Mouse (Mus musculus): ENCODE results near the gene Xpa. TPM values are rescaled to one million over a fixed set of nuclear protein-coding genes. Genes with fewer than 3 reads are reported as not detected.
"Not testable (repeated sequence)": the region's sequence is repeated elsewhere in the genome, so short reads cannot be mapped to it uniquely, and the experiment has no call there.

Xpa gene
- total RNA-seq (2022) = 10 to 100 TPM; 14.3 to 19.9 (median 17.9) TPM

DNA sequence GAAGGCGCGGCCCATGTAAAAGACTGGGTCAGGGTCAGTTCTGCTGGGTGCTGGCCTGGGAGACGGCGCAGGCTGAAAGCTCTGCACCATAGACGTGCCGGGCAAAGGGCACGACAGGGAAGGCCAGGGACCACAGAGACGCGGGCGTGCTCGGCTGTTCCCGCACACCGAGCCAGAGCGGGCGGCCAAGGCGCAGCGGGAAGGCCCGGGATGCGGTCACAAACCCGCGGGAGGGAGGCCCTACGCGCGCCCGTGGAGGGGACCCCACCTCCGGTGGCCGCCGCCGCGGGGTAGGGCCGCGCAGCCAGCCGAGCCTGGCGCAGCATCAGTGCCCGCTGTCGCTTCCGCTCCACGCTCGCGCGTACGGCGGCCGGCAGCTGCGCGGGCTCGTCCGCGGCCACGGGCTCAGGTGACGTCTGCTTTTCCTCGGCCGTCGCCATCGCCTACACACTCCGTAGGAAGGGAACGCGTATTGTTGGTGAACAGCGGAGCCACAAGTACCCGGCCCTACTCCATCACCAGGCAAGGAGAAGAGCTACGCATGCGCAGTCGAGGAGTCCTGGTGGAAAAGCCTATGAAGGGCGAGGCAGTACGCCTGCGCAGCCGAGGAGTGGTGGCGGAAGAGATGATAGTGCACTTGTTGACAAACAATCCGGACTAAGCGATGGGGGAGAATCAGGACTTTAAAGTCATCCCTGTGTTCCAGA, at the start of gene Xpa:
Gene Xpa (minus strand): TSS at position 531 of the 707 bp plus-strand sequence.
- DNase-seq (ENCODE audit: low spot score in 2 of 2) = peak; percentile 96

DNA sequence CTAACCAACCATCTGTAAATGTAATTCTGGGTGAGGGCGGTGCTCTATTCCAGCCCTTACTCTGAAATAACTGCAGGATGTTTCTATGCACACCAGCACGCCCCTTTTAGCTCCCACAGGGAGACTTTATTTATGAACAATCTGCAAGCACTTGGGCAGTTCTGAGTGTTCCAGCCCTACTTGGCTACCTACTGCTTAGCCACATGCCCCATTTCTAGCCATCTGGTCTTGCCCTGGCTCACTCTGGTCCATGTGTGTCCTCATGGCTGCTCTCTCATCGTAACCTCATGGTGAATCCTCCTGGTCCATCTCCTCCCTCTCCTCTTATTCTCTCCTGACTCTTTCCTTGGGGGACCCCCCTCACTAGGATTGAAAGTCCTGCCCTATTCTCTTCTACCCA, 39.8 kb upstream of the Xpa start:
- DNase-seq (ENCODE audit: low spot score in 2 of 2) = no peak

DNA sequence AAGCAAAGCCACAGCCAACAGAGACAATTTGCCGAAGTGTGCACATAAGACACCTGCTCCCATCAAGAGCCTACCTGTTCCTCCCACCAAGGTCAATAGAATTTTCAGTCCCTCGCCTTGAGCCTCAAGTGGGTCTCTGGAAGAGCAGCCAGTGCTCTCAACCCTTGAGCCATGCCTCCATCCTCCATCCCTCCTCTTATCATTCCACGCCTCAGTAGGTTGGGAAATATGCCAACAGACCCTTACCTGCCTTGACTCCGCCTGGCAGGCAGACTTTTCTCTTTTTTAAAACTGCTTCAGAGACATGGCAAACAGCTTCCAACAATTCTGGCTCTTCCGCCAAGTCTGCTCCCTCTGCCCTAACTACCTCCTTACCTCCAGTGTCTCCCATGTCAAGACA, 38.6 kb upstream of the Xpa start:
- DNase-seq (ENCODE audit: low spot score in 2 of 2) = no peak

DNA sequence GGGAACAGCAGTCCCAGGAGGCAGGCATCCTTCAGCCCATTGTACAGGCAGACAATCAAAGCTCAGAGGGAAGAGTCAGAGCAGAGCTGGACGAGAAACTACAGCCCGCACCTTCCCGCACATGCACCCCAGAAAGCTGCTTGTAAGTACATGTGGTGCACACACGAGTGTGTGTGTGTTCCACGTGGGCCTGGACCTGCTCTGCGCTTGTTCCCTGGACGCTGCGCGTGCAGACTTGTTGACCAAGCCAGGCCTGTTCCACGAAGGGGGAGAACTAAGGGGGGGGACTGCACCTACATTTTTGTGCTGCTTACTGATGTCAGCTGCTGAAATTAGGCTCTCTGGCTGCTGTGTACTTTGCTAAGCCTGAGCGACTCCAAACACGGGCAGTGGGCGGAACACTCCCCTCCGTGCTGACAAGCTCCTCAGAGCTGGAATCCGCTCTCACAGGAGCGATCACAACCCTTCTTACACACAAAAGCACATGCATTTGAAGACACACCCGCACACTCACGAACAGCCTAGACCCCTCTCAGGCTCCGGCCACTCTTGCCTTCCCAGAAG, 30.9 kb upstream of the Xpa start:
- no peak for DNase-seq (ENCODE audit: low spot score in 2 of 2)

DNA sequence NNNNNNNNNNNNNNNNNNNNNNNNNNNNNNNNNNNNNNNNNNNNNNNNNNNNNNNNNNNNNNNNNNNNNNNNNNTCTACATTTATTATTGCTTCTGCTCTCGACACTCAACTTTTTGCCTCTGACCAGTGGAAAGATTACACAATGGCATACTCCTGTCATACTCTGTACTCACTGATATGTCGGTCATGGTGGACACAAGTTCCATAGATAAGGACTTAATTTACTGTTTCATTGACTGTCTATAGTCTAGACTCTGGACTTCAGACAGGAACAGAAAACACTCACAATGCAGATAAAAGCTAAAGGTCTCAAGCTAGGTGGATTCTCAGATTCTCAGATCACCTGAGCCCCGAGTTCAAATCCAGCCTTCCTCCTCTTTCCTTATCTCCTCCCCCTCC, 25.0 kb upstream of the Xpa start:
- no peak for DNase-seq (ENCODE audit: low spot score in 2 of 2)

DNA sequence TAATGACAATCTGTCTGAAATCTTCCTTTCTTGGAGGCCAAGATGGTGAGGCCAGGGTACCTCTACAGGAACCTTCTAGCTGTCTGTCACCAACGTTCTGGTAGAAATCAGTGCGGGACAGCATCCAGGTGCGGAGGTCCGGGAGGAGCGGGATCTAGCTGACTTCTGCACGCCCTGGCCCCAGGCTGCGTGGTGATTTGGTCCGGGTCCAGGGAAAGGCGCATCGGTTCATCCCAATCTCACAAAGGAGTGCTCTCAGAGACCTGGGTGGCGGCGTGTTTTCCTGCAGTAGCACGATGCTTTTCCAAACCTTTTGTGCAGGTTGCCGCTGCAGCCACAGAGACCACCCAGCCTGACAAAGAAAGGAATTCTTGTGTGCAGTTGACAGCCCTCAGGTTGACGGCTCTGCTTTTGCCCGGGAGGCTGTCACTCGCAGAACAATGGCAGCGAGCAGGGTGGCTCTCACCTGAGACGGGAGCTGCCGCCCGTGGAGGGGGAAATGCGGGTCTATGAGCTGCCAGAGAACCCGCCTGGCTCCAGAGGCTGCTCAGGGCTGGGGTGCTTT, 6.5 kb upstream of the Xpa start:
- DNase-seq (ENCODE audit: low spot score in 2 of 2) = no peak

DNA sequence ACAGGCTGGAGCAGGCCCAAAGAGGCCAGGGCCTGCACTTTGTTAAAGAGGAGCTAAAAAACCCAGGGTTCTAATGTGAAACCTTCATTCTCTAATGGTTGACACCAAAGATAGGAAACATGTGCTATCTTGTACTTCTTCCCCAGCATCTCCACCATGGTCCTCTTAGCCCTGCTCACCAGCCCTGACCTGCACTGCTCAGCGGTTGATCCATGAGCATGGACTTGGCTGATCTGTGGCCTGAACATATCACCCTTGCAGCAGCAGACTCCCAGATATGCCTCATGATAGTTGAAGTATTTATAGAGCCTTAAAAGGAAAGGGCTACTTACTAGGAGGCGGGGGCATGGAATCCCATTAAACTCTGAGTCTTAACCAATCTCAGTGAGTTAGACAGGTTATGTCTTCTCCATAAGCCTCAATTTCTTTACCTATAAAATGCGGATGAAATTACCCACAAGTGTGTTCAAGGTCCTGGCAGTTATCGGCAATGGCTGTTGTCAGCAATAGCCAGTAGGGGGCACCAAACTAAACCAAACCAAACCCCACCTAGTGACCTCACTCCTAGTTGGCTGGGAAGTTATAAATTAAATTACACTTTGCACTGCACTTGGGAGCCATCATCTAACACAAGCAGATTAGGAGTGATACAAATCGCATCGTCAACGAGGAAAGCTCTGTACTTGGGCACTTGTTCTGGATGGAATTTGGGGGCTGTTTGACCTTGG, 5.9 kb upstream of the Xpa start:
- peak; percentile 43 to 67 for DNase-seq (ENCODE audit: low spot score in 2 of 2)

DNA sequence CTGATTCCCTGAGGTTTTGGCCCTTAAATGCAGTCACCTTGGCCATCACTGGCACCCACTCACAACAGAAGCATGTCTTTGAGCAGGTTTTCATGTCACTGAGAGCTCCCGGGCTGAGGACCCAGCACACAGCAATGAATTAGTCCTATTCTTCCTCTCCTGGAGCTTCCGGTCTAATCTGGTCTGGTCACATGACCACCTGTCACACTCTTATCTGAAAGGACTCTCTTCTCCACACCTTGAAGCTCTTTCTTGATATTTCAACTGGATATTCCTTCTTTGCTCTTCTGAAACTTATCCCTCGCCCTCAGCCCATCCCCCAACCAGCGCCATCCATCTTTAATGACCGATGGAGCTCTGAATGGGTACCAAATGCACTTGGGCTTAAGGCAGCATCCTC, 2.0 kb upstream of the Xpa start:
- no peak for DNase-seq (ENCODE audit: low spot score in 2 of 2)

DNA sequence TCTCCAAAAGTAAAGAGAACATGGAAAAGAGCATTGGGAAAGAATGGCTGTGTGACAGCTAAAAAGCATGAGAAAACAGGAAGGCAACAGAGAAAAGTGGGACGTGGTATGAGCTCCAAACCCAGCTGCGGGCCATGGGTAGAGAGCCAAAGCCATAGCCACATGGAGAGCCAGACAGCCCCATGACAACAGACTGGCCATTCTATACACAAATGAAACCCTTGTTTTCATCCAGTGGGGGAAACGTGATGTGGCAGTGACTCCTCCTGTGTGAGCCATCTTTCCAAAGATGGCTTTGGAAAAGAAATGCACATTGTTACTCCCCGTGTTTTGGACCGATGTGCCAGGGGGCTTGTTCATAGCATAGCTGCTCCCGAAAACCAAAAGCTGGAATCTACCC, 402 bp upstream of the Xpa start:
- DNase-seq (ENCODE audit: low spot score in 2 of 2) = peak in 1 of 2 experiments; percentile 60

DNA sequence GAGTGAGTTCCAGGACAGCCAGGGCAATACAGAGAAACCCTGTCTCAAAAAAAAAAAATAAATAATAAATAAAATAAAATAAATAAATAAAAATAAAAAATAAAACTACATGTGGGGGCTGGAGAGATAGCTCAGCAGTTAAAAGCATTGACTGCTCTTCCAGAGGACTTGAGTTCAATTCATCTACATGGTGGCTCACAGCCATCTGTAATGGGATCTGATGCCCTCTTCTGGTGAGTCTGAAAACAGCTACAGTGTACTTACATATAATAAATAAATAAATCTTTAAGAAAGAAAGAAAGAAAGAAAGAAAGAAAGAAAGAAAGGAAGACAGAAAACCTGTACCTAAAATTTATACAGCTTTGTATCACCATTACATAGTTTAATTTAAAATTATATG, 4.1 kb downstream of the Xpa start:
- not testable (repeated sequence) for DNase-seq (ENCODE audit: low spot score in 2 of 2)

DNA sequence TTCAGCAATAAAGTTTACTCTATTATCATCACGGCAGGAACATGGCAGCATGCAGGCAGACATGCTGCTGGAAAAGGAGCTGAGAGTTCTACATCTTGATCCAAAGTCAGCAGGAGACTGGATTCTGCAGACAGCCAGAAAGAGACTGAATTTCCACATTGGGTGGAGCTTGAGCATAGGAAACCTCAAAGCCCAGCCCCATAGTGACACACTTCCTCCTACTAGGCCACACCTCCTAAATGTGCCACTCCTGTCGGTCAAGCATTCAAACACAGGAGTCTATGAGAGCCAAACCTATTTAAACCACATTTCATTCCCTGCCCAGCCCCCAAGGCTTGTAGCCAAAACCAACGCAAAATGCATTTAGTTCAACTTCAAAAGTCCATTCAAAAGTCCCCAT, 9.6 kb downstream of the Xpa start:
- DNase-seq (ENCODE audit: low spot score in 2 of 2) = no peak

DNA sequence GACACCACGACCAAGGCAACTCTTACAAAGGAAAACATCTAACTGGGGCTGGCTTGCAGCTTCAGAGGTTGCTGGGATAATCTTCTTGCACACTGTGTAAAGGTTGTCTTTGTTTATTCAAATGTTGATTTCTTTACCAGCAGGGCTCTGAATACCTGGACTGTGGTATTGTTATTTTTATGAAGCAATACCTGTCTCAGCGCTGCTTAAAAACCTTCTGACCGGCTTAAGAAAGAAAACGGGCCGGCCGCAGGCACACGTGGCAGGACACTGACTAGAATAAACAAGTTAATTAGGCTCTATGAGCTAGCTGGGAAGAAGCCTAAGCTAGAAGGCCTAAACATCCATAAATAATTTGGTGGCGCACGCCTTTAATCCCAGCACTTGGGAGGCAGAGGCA, 10.2 kb downstream of the Xpa start:
- DNase-seq (ENCODE audit: low spot score in 2 of 2) = no peak

DNA sequence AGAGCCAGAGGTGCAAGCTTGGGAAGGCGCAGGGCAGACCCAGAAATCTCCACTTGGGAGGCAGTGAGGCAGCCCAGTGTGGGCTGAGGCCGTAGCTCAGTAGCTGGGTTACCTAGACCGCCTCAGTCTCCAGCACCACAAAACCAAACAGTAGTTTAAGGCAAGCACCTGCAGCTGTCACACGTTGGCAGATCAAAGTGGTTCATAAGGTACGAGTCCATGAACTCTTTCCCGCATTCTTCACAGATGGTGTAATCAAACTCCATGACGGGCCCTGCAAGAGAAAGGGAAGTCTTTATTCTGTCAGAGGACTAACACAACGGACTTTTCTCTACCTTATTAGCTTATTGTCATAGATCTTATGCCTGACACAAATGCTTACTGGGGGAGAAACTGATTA, 10.7 kb downstream of the Xpa start:
- DNase-seq (ENCODE audit: low spot score in 2 of 2) = no peak

DNA sequence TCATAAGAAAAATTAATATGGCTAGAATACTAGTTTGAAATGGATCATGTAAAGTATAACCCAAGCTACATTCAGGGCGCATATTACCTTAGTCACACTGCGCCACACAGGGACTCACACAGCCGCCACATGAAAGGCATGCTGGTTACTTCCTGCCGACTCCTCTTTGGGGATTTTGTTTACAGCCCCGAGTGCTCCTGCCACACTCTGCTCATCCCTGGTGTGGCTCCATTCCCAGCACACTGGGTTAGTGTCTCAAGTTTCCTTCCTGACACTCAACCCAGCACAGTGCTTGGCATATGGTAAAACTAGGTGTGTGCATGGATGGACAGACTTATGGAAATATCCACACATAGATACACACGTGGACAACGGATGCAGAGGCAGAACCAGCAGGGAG, 13.9 kb downstream of the Xpa start:
- DNase-seq (ENCODE audit: low spot score in 2 of 2) = no peak

DNA sequence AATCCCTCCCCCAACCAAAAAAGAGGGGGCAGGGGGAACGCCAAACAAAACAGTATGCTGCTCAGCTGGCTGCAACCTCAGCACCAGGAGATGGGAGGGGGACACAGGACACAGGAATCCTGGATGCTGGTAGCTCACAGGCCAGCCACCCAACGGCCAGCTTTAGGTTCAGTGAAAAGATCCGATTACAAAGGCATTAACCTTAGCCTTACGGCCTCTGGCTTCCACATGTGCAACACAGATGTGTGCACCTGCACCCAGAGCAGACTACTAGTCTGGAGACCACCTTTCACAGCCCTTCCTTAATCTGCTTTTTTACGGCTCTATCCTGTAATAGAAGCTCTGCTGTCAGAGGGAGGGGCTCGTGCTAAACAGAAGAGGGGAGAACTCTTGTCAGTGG, 14.9 kb downstream of the Xpa start:
- no peak for DNase-seq (ENCODE audit: low spot score in 2 of 2)

DNA sequence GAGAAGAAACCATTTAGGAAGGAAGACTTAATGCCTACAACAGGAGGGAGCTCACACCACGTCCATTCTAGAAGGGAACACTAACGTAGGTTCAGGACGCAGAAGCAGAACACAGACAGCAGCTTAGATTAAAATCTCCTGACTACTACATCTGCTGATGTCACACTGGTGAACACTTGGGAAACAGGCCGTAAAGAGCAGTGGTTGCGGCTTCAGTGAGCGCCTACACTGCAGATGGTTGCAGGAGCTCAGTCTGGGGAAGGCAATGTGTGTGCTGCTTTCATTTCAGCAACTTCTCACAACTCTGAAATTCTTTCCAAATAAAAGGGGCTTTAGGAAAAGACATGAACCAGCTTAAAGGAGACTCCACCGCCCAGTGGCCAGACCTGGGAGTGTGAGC, 18.6 kb downstream of the Xpa start:
- no peak for DNase-seq (ENCODE audit: low spot score in 2 of 2)

DNA sequence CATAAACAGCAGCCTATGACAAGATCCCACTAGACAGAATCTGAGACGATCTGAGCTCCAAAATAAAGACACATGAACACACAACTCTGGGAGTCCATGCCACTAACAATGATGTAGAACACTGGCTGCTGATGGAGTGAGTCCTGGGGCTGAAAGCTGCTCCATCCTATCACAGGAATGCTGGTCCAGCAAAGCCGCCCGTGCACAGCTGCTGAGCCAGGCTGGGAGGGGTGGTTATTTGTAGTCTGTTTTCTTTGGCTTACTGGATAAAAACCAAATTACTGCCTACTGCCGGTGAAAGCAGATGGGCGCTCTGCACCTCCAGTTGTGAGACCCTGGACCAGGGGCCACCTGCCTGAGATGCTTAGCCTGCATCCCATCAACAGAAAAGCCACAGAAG, 19.1 kb downstream of the Xpa start:
- peak in 1 of 2 experiments; percentile 34 for DNase-seq (ENCODE audit: low spot score in 2 of 2)

DNA sequence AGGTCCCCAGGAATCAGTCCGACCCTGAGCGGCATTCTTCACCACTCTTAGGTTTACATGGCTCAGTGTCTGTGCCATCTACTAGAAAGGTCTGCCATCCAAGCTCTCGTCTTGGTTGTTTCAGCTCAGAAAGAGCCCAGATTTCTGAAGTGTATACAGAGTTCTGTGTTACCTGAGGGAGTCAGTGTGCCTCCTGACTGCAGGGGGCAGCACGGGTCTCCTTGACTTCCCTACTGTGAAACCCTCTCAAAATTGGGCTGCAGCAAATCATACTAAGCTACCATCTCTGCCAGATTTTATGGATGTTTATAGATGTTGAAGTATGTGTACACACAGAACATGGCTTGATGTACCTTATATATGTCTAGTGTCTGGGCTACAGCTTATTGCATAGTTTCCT, 19.8 kb downstream of the Xpa start:
- DNase-seq (ENCODE audit: low spot score in 2 of 2) = no peak

DNA sequence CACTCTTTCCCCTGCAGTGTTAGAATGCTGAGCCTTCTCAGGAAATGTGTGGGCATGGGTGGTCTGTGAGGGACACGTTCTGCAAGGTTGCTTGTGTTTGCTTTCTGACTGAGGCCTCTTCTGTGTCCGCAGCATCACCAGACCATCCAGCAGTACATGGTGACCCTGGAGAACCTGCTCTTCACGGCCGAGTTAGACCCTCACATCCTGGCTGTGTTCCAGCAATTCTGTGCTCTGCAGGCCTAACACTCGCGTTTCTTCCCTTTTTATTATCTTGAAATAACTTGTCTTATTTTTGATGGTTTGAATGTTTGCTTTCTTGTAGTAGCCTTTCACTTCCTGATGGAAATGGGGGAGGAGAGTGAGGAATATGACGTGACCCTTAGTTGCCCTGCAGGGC, 24.4 kb downstream of the Xpa start:
- DNase-seq (ENCODE audit: low spot score in 2 of 2) = no peak

DNA sequence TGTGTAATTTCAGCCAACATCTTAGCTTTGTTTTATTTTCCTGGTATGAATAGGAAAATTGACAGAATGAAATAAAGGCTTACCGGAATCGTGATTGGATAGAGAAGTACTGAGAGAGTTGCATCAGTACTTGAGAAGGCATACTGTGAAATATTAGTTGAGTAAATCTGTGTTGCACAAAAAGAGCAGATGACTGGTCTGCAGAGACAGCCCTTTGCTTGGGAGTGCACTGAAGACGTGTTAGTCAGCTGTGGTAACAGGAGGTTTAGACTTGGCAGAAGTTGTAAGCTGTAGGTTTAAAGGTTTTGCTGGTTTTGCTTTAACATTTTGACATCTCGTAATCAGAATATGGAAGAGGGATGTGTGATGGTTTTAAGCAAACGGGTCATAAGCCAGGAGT, 30.3 kb downstream of the Xpa start:
- no peak for DNase-seq (ENCODE audit: low spot score in 2 of 2)

DNA sequence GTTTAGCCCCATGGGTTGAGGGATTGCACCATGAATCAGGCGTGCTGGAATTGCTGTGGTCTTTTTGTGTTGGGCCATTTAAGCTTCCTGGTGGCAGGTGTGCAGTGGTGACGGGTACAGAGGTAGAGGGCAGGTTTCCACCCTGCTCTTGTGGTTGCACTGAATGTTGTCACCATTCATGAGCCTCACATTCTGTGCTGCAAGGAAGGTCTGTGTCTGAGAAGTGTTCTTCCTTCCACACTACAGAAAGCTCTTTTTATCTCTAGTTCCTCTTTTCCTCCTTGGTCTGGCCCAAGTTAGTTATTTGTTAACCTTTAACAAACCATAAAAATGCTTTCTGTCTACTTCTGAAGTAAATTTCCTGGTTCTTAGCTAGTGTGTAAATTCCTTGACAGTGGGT, 32.1 kb downstream of the Xpa start:
- no peak for DNase-seq (ENCODE audit: low spot score in 2 of 2)

DNA sequence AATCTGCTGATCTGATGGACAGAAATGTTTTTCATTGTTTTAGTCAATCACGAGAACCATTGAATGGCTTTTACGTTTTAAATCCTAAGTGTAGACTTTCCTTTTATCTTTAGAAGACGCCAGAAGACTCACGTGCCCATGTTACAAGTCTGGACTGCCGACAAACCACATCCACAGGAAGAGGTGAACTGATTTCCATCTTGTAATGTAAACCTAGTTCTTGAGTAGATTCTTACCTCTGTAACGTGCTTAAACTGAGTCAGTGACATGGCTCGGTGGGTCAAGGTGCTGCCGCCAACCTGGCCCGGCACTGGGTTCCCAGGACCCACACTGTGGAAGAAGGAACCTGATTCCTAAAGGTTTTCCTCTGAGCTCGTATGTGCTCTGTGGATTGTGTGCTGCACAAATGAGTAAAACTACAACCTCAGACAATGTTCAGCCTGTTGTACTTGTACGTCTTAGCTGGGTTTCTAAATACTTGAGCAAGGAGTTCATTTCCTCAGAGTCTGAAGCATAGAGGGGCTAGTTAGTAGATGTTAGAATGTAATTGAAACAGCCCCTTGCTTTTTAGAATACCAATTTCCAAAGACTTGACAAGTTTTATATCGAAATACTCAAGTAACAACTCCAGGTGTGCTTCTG, 44.1 kb downstream of the Xpa start:
- no peak for DNase-seq (ENCODE audit: low spot score in 2 of 2)

Measured in layer of hippocampus, adult 8-10 months (tissue).